Mouse (Mus musculus) kidney, postnatal 14 days (tissue): ENCODE results near the gene Tvp23a.

ENCODE experiments used
- DNase-seq: peaks from one replicate; pipeline ENCODE4 v3.0.0; 2022; ENCODE audit warnings: mixed read lengths

The Tvp23a gene

GRCm38 (mm10) chr16:10452445-10452896, 5.3 kb upstream of the Tvp23a start:
- DNase-seq = peak; percentile 93

GRCm38 (mm10) chr16:10451906-10452305, 4.7 kb upstream of the Tvp23a start:
- no peak for DNase-seq

DNA sequence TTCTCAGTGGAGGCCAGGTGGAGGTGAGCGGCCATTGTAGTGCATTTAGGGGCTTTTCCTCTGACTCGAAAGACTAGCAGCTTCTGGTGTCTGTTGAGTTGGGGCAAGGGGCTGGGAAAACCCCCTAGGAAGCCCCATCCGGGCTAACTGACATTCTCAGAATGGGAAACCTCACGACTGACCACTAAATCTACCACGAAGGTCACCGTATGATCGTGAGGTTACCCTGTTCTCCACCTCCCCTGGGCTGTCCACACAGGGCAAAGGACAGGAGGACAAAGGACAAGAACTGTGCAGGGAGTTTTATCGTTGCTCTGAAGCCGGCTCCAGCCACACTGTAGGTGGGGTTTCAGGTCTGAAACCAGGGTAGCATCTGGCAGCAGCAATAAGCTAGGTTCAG, 1.8 kb upstream of the Tvp23a start:
- peak; percentile 47 for DNase-seq

GRCm38 (mm10) chr16:10447781-10448180, 619 bp upstream of the Tvp23a start:
- no peak for DNase-seq

GRCm38 (mm10) chr16:10446573-10447263, 444 bp downstream of the Tvp23a start:
- no peak for DNase-seq

DNA sequence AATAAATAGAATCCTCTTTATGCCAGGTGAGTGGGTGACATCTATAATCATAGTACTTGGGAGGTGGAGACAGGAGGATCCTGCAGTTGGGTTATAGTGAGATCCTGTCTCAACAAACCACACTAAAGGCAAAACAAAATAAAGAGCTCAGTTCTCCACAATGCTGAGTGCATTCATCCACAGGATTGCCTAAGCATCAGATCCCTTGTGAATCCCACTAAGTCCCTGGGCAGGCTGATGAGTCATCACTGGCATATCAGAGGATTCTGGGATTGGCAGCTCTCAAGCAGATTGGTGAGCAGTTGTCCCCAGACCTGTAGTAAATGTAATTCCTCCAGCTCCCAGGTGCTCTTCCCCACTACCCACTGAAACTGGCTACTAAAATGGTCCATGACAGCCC, 3.4 kb downstream of the Tvp23a start:
- no peak for DNase-seq

DNA sequence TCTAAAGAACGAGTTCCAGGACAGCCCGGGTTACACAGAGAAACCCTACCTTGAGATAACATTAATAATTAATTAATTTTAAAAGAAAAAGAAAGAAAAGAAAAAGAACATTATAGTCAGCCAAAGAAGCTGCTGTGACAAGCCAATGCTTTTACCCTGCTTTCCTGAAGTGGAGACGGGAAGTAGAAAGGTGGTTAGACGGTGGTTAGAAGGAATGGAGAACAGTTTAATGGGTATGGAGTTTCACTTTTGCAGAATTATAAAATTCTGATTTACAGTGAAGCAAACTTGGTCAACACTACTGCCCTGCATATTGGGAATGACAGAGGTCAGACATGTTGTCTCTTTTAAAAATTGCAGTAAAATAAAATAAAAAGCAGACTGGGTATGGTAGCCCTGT, 5.4 kb downstream of the Tvp23a start:
- no peak for DNase-seq

- DNase-seq = no peak
These were observed 5.8 kb downstream of the Tvp23a start for GRCm38 (mm10) chr16:10441328-10441727.

DNA sequence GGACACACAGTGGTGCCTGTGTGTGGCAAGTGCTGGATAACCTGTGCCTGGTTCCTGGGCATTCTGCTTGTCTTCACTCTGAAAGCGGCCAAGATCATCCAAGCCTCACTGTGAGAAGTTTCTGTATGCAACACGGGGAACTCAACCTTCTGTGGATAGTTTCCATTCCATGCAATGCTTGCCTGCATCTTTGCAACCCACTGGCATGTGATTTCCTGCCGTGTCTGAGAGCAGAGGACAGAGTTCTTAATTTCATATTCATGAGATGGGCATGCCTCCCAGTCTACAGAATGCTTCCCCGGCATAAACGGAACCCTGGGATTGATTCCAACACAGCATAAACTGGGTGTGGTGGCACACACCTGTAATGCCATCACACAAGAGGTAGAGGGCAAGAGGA, 9.1 kb downstream of the Tvp23a start:
- DNase-seq = no peak

- DNase-seq = peak; percentile 51
These were observed 11.0 kb downstream of the Tvp23a start for GRCm38 (mm10) chr16:10436166-10436565.

DNA sequence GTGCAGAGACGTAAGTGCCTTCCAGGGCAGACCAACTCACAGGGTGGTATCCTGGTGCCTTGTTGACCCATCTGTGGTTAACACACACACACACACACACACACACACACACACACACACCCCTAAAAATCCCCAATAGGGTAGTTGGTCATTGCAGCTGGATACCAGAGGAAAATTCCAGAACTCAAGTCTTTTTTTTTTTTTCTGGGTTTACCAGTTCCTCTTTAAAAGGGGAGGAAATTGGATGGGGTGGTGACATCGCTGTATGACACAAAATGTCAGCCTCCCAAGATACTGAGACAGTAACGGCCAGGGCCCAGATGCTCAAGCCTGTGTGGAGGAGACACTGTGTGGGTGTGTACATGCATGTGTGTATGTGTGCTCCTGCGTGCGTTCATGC, 13.8 kb downstream of the Tvp23a start:
- no peak for DNase-seq

GRCm38 (mm10) chr16:10432387-10432786, 14.8 kb downstream of the Tvp23a start:
- no peak for DNase-seq

DNA sequence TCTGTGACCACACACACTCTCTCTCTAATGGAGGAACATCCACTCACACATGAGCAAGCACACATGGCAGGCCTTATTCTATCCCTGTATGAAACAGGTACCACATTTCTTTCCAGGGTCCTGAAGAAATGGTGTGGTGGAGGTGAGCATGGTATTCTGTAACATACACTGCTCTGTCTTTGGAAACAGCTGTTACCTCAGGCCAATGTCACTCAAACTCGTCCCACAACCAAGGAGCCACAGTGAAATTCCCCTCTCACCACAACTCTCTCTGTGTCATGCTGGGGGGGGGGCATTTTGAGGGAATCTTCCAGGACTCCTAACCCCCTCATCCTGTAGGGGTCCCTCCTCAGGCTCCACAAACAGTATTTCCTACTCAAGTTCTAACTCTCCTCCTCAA, 15.3 kb downstream of the Tvp23a start:
- no peak for DNase-seq

GRCm38 (mm10) chr16:10420447-10421054, 26.6 kb downstream of the Tvp23a start:
- no peak for DNase-seq

GRCm38 (mm10) chr16:10417723-10418259, 29.4 kb downstream of the Tvp23a start:
- DNase-seq = no peak

DNA sequence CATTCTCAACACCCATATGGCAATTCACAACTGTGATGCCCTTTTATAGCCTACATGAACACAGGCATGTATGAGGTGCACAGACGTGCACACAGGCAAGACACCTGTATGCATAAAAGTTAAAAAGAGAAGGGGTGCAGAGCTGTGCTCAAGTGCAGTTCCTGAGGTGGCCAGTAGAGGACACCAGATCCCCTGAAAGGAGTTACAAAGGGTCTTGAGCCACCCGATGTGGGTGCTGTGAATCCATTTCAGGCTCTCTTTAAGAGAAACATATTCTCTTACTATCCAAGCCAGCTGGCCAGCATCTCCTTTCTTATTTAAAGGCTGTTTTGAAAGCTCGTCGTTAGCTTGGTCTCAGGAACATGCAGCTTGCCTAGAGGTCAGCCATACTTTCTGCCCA, 30.3 kb downstream of the Tvp23a start:
- DNase-seq = no peak

DNA sequence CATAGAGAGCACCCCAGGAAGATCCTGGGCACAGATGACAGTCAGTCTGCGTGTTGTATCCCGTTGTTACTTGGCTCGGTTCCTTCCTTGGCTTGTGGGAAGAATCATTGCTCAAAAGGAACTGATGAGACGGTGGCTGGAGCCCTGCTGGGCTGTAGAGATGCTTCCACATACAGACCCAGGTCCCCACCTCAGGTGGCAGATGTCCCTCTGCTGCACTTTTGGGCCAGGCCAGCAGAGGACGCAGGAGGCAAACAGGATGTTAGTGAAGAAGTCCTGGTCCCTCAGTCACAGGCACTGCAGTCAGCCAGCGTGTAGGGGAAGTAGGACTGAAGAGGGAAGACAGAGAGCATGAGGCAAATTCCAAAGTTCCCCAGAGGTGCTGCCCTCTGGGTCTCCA, 31.2 kb downstream of the Tvp23a start:
- peak; percentile 40 for DNase-seq

- peak; percentile 96 for DNase-seq
These were observed 35.1 kb downstream of the Tvp23a start, which contains the start of gene Nubp1 for GRCm38 (mm10) chr16:10411764-10412746. Gene Nubp1, plus strand, starts transcription at chr16:10411948.

- DNase-seq = peak; percentile 85
These were observed 48.0 kb downstream of the Tvp23a start for GRCm38 (mm10) chr16:10399160-10399559.

- DNase-seq = no peak
These were observed 48.4 kb downstream of the Tvp23a start for GRCm38 (mm10) chr16:10398755-10399154.

DNA sequence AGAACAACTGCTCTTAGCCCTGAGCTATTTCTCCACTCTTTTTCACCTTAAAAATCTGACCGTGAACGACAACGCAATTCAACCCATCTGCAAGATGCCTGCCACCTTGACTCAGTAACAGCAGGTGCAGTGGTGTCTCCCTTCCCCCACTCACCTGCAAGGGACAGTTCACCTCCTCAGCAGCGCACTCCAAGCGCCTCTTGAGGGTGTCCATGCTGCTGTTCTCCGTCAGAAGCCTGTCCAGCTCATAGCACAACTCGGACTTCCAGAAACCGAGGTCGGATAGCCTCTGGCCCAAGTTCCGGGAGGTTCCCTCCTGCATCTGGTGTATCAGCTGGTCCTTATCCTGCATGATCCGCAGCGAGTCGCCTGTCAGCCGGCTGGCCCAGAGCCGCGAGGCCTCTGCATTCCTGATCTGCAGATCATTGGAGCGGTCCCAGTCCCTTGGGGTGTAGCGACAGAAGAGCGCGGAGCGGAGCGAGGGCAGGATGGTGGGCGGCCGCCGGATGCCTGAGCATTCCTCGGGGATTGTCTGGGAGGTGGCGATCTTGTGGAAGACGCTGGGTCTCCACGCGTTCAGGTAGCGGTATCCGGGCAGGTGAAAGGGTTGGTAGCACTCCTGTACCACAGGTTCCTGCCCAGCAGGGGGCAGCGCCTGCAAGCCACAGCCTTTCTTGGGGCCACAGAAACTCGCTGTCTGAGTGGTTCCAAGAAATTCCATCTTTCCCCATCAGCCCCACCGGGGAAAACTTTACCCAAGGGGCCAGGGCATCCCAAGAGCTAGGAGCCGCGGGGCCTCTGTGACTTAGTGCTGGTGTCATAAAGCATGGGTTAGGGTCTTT, 52.2 kb downstream of the Tvp23a start, which contains the start of gene Tekt5:
TSS of gene Tekt5 (minus strand) at position 792 of the 842 bp plus-strand sequence.
- peak; percentile 86 for DNase-seq

GRCm38 (mm10) chr16:10392587-10392986, 54.6 kb downstream of the Tvp23a start:
- DNase-seq = no peak
